Mouse (Mus musculus) heart, postnatal 36 days (tissue): ENCODE data around the gene Pla2r1. TPM values are rescaled to one million over a fixed set of nuclear protein-coding genes. Genes with fewer than 3 reads are reported as not detected.

Experiments
- total RNA-seq, 2 experiments: library from RNA; stranded (reverse); gene quantifications; 2 replicates each; pipeline ENCODE4 v1.2.3; 2021

Pla2r1 gene
- total RNA-seq, 2 experiments from 2014 or later, result 1.1 to 1.4 TPM

Other genes starting within 250 kb of the Pla2r1 start
- under 1 TPM; 0.54 to 0.69 TPM for gene Ly75, start 170.0 kb downstream of the Pla2r1 start, total RNA-seq
- 10 to 100 TPM; 15.2 to 16.7 TPM for gene Itgb6, start 169.3 kb upstream of the Pla2r1 start, total RNA-seq